Mouse (Mus musculus) MEL (cell line): ENCODE data around the gene Olfr10. TPM values are rescaled to one million over a fixed set of nuclear protein-coding genes. Genes with fewer than 3 reads are reported as not detected.

ENCODE experiments used
- DNase-seq: peaks from one replicate; pipeline ENCODE4 v3.0.0; 2011; ENCODE audit warnings: low read depth, low spot score
- H3K27ac ChIP-seq: 2 replicates; pipeline ENCODE4 v1.5.1; 2012; ENCODE audit warnings: low read depth, mild to moderate bottlenecking, control low read depth, low read length, moderate library complexity; ENCODE audit not compliant: control insufficient read depth
- H3K27me3 ChIP-seq, 2 experiments: fragments of 150-350 bp in 1 of 2; sonication (generic) in 1 of 2; 2 replicates each; pipeline ENCODE4 v1.6.1; 2012; ENCODE audit warnings: low read length in 2 of 2, mild to moderate bottlenecking in 2 of 2, improper control_type of control experiment in 1 of 2, moderate library complexity in 1 of 2; ENCODE audit not compliant: insufficient read depth in 2 of 2, control insufficient read depth in 1 of 2
- H3K36me3 ChIP-seq, 2 experiments: 2 replicates each; pipeline ENCODE4 v1.6.1; 2012 to 2014; ENCODE audit warnings: low read length in 2 of 2, improper control_type of control experiment in 1 of 2, inconsistent platforms in 1 of 2, mild to moderate bottlenecking in 1 of 2; ENCODE audit not compliant: insufficient read depth in 2 of 2, control insufficient read depth in 1 of 2
- H3K4me1 ChIP-seq, 2 experiments: fragments of 150-350 bp in 1 of 2; sonication (generic) in 1 of 2; 2 replicates each; pipeline ENCODE4 v1.6.1; 2012; ENCODE audit warnings: low read length in 2 of 2, improper control_type of control experiment in 1 of 2, mild to moderate bottlenecking in 1 of 2; ENCODE audit not compliant: insufficient read depth in 2 of 2, control insufficient read depth in 1 of 2
- H3K4me3 ChIP-seq, 2 experiments: fragments of 150-350 bp in 1 of 2; sonication (generic) in 1 of 2; 2 replicates each; pipeline ENCODE4 v1.5.1; 2012; ENCODE audit warnings: low read depth in 2 of 2, low read length in 2 of 2, mild to moderate bottlenecking in 2 of 2, moderate library complexity in 2 of 2, control low read depth in 1 of 2, improper control_type of control experiment in 1 of 2; ENCODE audit not compliant: control insufficient read depth in 1 of 2, insufficient read depth in 1 of 2
- H3K79me2 ChIP-seq: 2 replicates; pipeline ENCODE4 v1.6.1; 2012; ENCODE audit warnings: mild to moderate bottlenecking, low read length, moderate library complexity; ENCODE audit not compliant: control insufficient read depth, poor library complexity, insufficient read depth
- H3K9ac ChIP-seq: 2 replicates; pipeline ENCODE4 v1.6.1; 2012; ENCODE audit warnings: low read depth, mild to moderate bottlenecking, control low read depth, low read length, moderate library complexity; ENCODE audit not compliant: control insufficient read depth, poor library complexity, severe bottlenecking
- H3K9me3 ChIP-seq: fragments of 150-350 bp; sonication (generic); replicated peaks from 2 replicates; pipeline ENCODE4 v1.6.1; 2012; ENCODE audit warnings: mild to moderate bottlenecking, low read length, improper control_type of control experiment, moderate library complexity; ENCODE audit not compliant: insufficient read depth
- BHLHE40 ChIP-seq: IDR thresholded peaks from 2 replicates; pipeline ENCODE4 v1.6.1; 2012; ENCODE audit warnings: low read depth, mild to moderate bottlenecking, inconsistent platforms, low read length, improper control_type of control experiment, borderline replicate concordance
- CHD1 ChIP-seq: IDR thresholded peaks from 2 replicates; pipeline ENCODE4 v1.6.1; 2012; ENCODE audit warnings: low read depth, mild to moderate bottlenecking, inconsistent platforms, low read length, improper control_type of control experiment
- ELF1 ChIP-seq: IDR thresholded peaks from 2 replicates; pipeline ENCODE4 v1.6.1; 2014; ENCODE audit warnings: low read depth, mild to moderate bottlenecking, inconsistent platforms, low read length, improper control_type of control experiment, moderate library complexity
- EP300 ChIP-seq, 2 experiments: IDR thresholded peaks; 2 replicates each; pipeline ENCODE4 v1.6.1; 2011; ENCODE audit warnings: improper control_type of control experiment in 2 of 2, low read length in 2 of 2, low read depth in 1 of 2, mild to moderate bottlenecking in 1 of 2
- ETS1 ChIP-seq: IDR thresholded peaks from 2 replicates; pipeline ENCODE4 v1.6.1; 2012; ENCODE audit warnings: low read depth, mild to moderate bottlenecking, inconsistent platforms, low read length, improper control_type of control experiment, moderate library complexity
- GABPA ChIP-seq: IDR thresholded peaks from 2 replicates; pipeline ENCODE4 v1.6.1; 2012; ENCODE audit warnings: low read depth, mild to moderate bottlenecking, inconsistent platforms, low read length, improper control_type of control experiment, moderate library complexity
- JUND ChIP-seq: IDR thresholded peaks from 2 replicates; pipeline ENCODE4 v1.6.1; 2011; ENCODE audit warnings: low read depth, mild to moderate bottlenecking, improper control_type of control experiment, low read length
- KAT2A ChIP-seq: conservative IDR thresholded peaks from 2 replicates; pipeline ENCODE4 v1.6.1; 2012; ENCODE audit warnings: low read depth, low read length, improper control_type of control experiment, inconsistent platforms
- MAFK ChIP-seq: IDR thresholded peaks from 2 replicates; pipeline ENCODE4 v1.6.1; 2011; ENCODE audit warnings: low read depth, mild to moderate bottlenecking, low read length, improper control_type of control experiment, borderline replicate concordance
- MAX ChIP-seq: IDR thresholded peaks from 2 replicates; pipeline ENCODE4 v1.6.1; 2011; ENCODE audit warnings: low read length, improper control_type of control experiment
- MXI1 ChIP-seq: IDR thresholded peaks from 2 replicates; pipeline ENCODE4 v1.6.1; 2011; ENCODE audit warnings: mild to moderate bottlenecking, low read depth, low read length, improper control_type of control experiment
- NRF1 ChIP-seq: IDR thresholded peaks from 2 replicates; pipeline ENCODE4 v1.6.1; 2014; ENCODE audit warnings: low read depth, mild to moderate bottlenecking, inconsistent platforms, low read length, improper control_type of control experiment, moderate library complexity; ENCODE audit not compliant: poor library complexity, insufficient read depth, severe bottlenecking
- POLR2A ChIP-seq, 2 experiments: IDR thresholded peaks; 2 replicates each; pipeline ENCODE4 v1.6.1; 2011 to 2012; ENCODE audit warnings: low read length in 2 of 2, mild to moderate bottlenecking in 2 of 2, control low read depth in 1 of 2, improper control_type of control experiment in 1 of 2, low read depth in 1 of 2, moderate library complexity in 1 of 2; ENCODE audit not compliant: control insufficient read depth in 1 of 2, insufficient read depth in 1 of 2, poor library complexity in 1 of 2
- RCOR1 ChIP-seq: IDR thresholded peaks from 2 replicates; pipeline ENCODE4 v1.6.1; 2012; ENCODE audit warnings: low read depth, mild to moderate bottlenecking, inconsistent platforms, low read length, improper control_type of control experiment
- SIN3A ChIP-seq: IDR thresholded peaks from 2 replicates; pipeline ENCODE4 v1.6.1; 2012; ENCODE audit warnings: low read length, improper control_type of control experiment, inconsistent platforms
- TBP ChIP-seq: IDR thresholded peaks from 2 replicates; pipeline ENCODE4 v1.8.0; 2011; ENCODE audit warnings: low read depth, low read length, improper control_type of control experiment
- TCF12 ChIP-seq: IDR thresholded peaks from 2 replicates; pipeline ENCODE4 v1.6.1; 2014; ENCODE audit warnings: low read depth, mild to moderate bottlenecking, inconsistent platforms, low read length, improper control_type of control experiment, moderate library complexity
- UBTF ChIP-seq: IDR thresholded peaks from 2 replicates; pipeline ENCODE4 v1.6.1; 2012; ENCODE audit warnings: low read depth, mild to moderate bottlenecking, inconsistent platforms, low read length, improper control_type of control experiment, moderate library complexity, borderline replicate concordance; ENCODE audit not compliant: insufficient read depth
- USF1 ChIP-seq: IDR thresholded peaks from 2 replicates; pipeline ENCODE4 v1.6.1; 2014; ENCODE audit warnings: low read depth, mild to moderate bottlenecking, inconsistent platforms, low read length, improper control_type of control experiment, moderate library complexity
- ZC3H11A ChIP-seq: IDR thresholded peaks from 2 replicates; pipeline ENCODE4 v1.6.1; 2012; ENCODE audit warnings: low read depth, mild to moderate bottlenecking, inconsistent platforms, low read length, improper control_type of control experiment
- ZKSCAN1 ChIP-seq: IDR thresholded peaks from 2 replicates; pipeline ENCODE4 v1.6.1; 2012; ENCODE audit warnings: low read depth, mild to moderate bottlenecking, inconsistent platforms, low read length, improper control_type of control experiment, moderate library complexity
- ZMIZ1 ChIP-seq: IDR thresholded peaks from 2 replicates; pipeline ENCODE4 v1.6.1; 2012; ENCODE audit warnings: low read depth, mild to moderate bottlenecking, inconsistent platforms, low read length, improper control_type of control experiment, moderate library complexity
- polyA plus RNA-seq, 2 experiments: library from polyadenylated mRNA; stranded (reverse) in 1 of 2; unstranded in 1 of 2; fragments of >175 nt in 1 of 2; fragments of >200 nt in 1 of 2; gene quantifications; 2 replicates each; pipeline versions ENCODE4 v1.2.1 to v1.2.4; 2012; ENCODE audit warnings: low replicate concordance in 2 of 2, low read depth in 1 of 2; ENCODE audit not compliant: insufficient read length in 2 of 2, insufficient read depth in 1 of 2, missing spikeins in 1 of 2
- total RNA-seq: library from RNA; depleted of rRNA; stranded (reverse); fragments of 300-350 nt; gene quantifications from 2 replicates; pipeline ENCODE4 v1.2.3, GENCODE M21; 2012

Olfr10 gene
- total and polyA plus RNA-seq, 3 experiments: not detected

- H3K9me3 ChIP-seq: no peaks in the 10 kb centered on the region
- no peaks in the 10 kb centered on the region for H3K4me1 ChIP-seq
- no peaks in the 10 kb centered on the region for H3K27me3 ChIP-seq
- H3K9ac ChIP-seq: no peak overlapping the region
- H3K4me3 ChIP-seq: no peak overlapping the region
- DNase-seq: no peak
- H3K36me3 ChIP-seq: peaks cover 0 to 4% of the 10 kb centered on the region in 2 experiments; a peak in 1 of 4 replicates
- no peaks in the 10 kb centered on the region for H3K79me2 ChIP-seq
- no peak for TF ChIP-seq UBTF
- TF ChIP-seq SIN3A: no peak
- TF ChIP-seq RCOR1: no peak
- TF ChIP-seq JUND: no peak
- no peak for TF ChIP-seq KAT2A
- no peak for TF ChIP-seq ETS1
- no peak for TF ChIP-seq ELF1
- TF ChIP-seq ZKSCAN1: no peak
- TF ChIP-seq, all 39 proteins: peak for 0
- no peak overlapping the region for H3K27ac ChIP-seq
Observed at GRCm38 (mm10) chr11:49264081-49264480, 40.5 kb upstream of the Olfr10 start.

- H3K9me3 ChIP-seq: no peaks in the 10 kb centered on the region
- no peak overlapping the region for H3K9ac ChIP-seq
- H3K4me1 ChIP-seq: no peaks in the 10 kb centered on the region
- H3K4me3 ChIP-seq: no peak overlapping the region
- H3K79me2 ChIP-seq: no peaks in the 10 kb centered on the region
- no peak for TF ChIP-seq EP300 (IDR thresholded peaks at IDR 0.05; ENCODE audit: low read depth in 1 of 2, low read length in 2 of 2)
- TF ChIP-seq MAFK: no peak
- no peak for TF ChIP-seq ZMIZ1
- no peak for TF ChIP-seq MAX
- TF ChIP-seq RCOR1: no peak
- TF ChIP-seq BHLHE40: no peak
- TF ChIP-seq POLR2A (IDR thresholded peaks at IDR 0.05; ENCODE audit: control insufficient read depth in 1 of 2, insufficient read depth in 1 of 2, low read depth in 1 of 2, low read length in 2 of 2, poor library complexity in 1 of 2): no peak
- no peak for TF ChIP-seq TBP
- TF ChIP-seq ETS1: no peak
- no peak for TF ChIP-seq CHD1
- no peak for TF ChIP-seq ELF1
- TF ChIP-seq ZKSCAN1: no peak
- no peak for TF ChIP-seq USF1
- TF ChIP-seq NRF1: no peak
- no peak for TF ChIP-seq GABPA
- TF ChIP-seq JUND: no peak
- TF ChIP-seq ZC3H11A: no peak
- no peak for TF ChIP-seq MXI1
- TF ChIP-seq TCF12: no peak
- DNase-seq: no peak
- H3K27ac ChIP-seq: no peak overlapping the region
- peaks cover 0 to 4% of the 10 kb centered on the region in 2 experiments; a peak in 1 of 4 replicates for H3K36me3 ChIP-seq
- H3K27me3 ChIP-seq: no peaks in the 10 kb centered on the region
Observed at GRCm38 (mm10) chr11:49264622-49265021, 39.9 kb upstream of the Olfr10 start.
